Mouse (Mus musculus) neural tube, embryonic 14.5 days (tissue): ENCODE results near the gene Hist1h2af. TPM values are rescaled to one million over a fixed set of nuclear protein-coding genes. Genes with fewer than 3 reads are reported as not detected.
"Not testable (repeated sequence)": the region's sequence is repeated elsewhere in the genome, so short reads cannot be mapped to it uniquely, and the experiment has no call there.

Experiments
- ATAC-seq: fragments of 200-750 bp; cut with Nextera tagmentation; 2 replicates; pipeline ENCODE4 v1.8.0; 2017; ENCODE audit warnings: low read depth, mild to moderate bottlenecking, moderate TSS enrichment, moderate library complexity
- H3K27ac ChIP-seq: fragments of 300-500 bp; sonication (generic); 2 replicates; pipeline ENCODE4 v1.5.1; 2014; ENCODE audit warnings: low read depth, mild to moderate bottlenecking, control low read depth, low read length, moderate library complexity, mixed read lengths
- H3K27me3 ChIP-seq: fragments of 300-500 bp; sonication (generic); 2 replicates; pipeline ENCODE4 v1.6.1; 2014; ENCODE audit warnings: low read length; ENCODE audit not compliant: control insufficient read depth, insufficient read depth
- H3K36me3 ChIP-seq: fragments of 300-500 bp; sonication (generic); 2 replicates; pipeline ENCODE4 v1.6.1; 2014; ENCODE audit warnings: low read length, mixed read lengths; ENCODE audit not compliant: control insufficient read depth, insufficient read depth
- H3K4me1 ChIP-seq: fragments of 300-500 bp; sonication (generic); 2 replicates; pipeline ENCODE4 v1.6.1; 2014; ENCODE audit warnings: low read length; ENCODE audit not compliant: control insufficient read depth, insufficient read depth
- H3K4me2 ChIP-seq: fragments of 300-500 bp; sonication (generic); 2 replicates; pipeline ENCODE4 v1.6.1; 2014; ENCODE audit warnings: mild to moderate bottlenecking, low read depth, low read length, control low read depth
- H3K4me3 ChIP-seq: fragments of 300-500 bp; sonication (generic); 2 replicates; pipeline ENCODE4 v1.5.1; 2014; ENCODE audit warnings: low read depth, low read length, control low read depth, mixed read lengths
- H3K9ac ChIP-seq: fragments of 300-500 bp; sonication (generic); replicated peaks from 2 replicates; pipeline ENCODE4 v1.6.1; 2014; ENCODE audit warnings: low read depth, mild to moderate bottlenecking, control low read depth, low read length, mixed read lengths
- H3K9me3 ChIP-seq: fragments of 300-500 bp; sonication (generic); 2 replicates; pipeline ENCODE4 v1.6.1; 2016; ENCODE audit warnings: low read length; ENCODE audit not compliant: control insufficient read depth
- WGBS: fragments of 180-500 bp; shearing (Covaris S2); extraction: QIAGEN DNeasy Blood & Tissue Kit; methylation state at CpG from one replicate; pipeline ENCODE4 v1.1.7; 2014; 5-methylcytosine and 5-hydroxymethylcytosine counted together
- polyA plus RNA-seq: library from polyadenylated mRNA; unstranded; fragments of >200 nt; fragmentation: Nextera tagmentation; extraction: Ambion mirVana; gene quantifications from 2 replicates; pipeline ENCODE4 v1.2.1, GENCODE M21; 2014

The Hist1h2af gene
- polyA plus RNA-seq, result not detected in 2 replicates

DNA sequence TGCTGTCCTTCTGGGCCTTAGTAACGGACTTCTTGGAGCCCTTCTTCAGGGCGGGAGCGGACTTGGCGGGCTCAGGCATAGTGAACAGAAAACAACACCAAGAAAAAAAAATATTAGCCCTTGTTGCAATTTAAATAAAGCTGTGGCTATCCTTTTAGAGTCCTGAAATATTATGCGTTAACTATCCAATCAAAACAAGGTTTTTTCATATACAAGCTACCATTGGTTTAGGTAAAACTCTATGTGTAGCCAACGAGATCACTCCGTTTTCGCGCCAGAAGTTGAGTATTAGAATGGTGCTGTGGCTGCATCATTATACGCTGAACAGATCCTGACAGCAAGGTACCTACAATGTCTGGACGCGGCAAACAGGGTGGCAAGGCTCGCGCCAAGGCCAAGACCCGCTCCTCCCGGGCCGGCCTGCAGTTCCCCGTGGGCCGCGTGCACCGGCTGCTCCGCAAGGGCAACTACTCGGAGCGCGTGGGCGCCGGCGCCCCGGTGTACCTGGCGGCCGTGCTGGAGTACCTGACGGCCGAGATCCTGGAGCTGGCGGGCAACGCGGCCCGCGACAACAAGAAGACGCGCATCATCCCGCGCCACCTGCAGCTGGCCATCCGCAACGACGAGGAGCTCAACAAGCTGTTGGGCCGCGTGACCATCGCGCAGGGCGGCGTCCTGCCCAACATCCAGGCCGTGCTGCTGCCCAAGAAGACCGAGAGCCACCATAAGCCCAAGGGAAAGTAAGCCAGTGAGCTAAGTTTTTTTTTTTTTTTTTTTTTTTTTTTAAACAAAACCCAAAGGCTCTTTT is at the start of gene Hist1h2af:
Hist1h2af (plus strand) TSS at position 347 of the 808 bp plus-strand sequence.
- ATAC-seq, result peak; percentile 32; the same call in 1 of the 2 replicates
- Histone ChIP-seq H3K27ac (peak within 1 kb of the TSS; percentile 70), H3K4me2 (peak within 1 kb of the TSS; percentile 70), H3K4me3 (peak within 1 kb of the TSS; percentile 40), H3K4me1 (peaks cover 31% of the 10 kb centered on the region)
- not testable (repeated sequence) for H3K27me3 ChIP-seq, H3K9ac ChIP-seq, H3K9me3 ChIP-seq, H3K36me3 ChIP-seq
- WGBS, result 1% methylated on average over 22 of the region's 53 CpGs

DNA sequence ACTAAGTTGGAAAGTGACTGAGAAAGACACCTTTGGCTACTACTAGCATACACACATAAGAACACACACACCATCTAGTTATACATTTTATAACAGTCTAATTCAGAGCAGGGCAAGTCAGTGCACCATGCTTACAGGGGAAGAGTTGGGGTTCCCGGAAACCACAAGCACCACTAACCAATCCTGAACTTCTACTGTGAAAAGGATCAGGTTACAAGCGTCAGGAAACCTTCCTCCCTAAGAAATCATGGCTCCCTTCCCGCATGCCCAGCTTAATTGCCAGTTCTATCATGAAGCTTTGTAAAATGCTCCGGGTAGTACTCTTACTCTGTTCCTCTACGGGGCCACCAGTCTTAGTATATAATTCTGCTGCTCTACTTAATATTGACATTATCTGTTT is 48.4 kb upstream of the Hist1h2af start:
- 46% methylated on average over 5 of the region's 5 CpGs for WGBS

DNA sequence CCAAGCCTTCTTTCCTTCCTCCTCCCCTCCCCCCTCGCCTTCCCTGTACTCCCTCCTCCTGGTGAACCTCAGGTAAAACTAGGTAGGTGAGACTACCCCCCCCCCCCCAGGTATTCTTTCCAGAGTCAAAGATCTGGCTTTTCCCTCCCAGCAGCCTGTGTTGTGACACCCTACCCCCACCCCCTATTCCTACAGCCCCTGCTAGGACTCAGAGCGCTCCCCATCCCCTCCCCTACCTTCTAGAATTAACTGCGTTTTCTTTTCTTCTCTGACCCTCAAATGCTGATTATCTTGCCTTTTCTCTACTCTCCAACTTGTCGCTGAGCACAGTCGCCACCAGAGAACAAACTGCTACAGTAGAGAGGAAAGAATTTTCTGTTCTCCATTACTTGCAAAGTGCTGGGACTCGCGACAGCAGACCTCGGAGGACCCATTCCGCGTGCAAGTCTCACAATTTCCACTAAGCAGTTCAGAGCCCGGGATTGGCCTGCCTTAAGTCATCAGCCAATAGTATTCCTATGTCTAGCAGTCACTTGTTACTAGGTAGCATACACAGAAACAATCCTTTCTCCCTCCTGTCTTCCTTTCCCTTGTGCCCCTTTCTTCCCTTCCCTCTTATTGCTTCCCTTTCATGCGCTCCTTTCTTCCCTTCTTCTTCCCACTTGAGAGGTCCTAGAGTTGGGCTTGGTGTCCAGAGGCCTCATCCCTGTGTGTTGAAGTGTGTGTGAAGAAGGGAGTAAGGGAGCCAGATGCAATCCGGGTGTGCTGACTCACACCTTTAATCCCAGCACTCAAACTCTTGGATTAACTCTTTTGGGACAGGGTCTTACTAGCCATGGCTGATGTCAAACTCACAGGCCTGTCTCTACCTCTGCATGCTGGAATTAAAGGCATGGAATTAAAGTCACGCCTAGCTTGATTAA is 45.0 kb upstream of the Hist1h2af start, which contains the start of gene Btn2a2:
Btn2a2 (minus strand) TSS at position 458 of the 923 bp plus-strand sequence.
- no peaks in the 10 kb centered on the region for H3K4me1 ChIP-seq
- WGBS, result 6% methylated on average over 13 of the region's 14 CpGs
- peak within 1 kb of the TSS; percentile 61 for H3K4me2 ChIP-seq
- no peaks in the 10 kb centered on the region for H3K9me3 ChIP-seq
- 0 out of 2 replicates have a peak within 1 kb of the TSS, but pooled peaks have one; percentile 16 for H3K9ac ChIP-seq
- ATAC-seq, result peak; percentile 99
- H3K4me3 ChIP-seq, result peak within 1 kb of the TSS; percentile 30
- no peak within 1 kb of the TSS for H3K27ac ChIP-seq
- no peaks in the 10 kb centered on the region for H3K27me3 ChIP-seq
- no peaks in the 10 kb centered on the region for H3K36me3 ChIP-seq

More for the DNA sequence above, 48.4 kb upstream of the Hist1h2af start:
- ATAC-seq, result no peak
- H3K9me3 ChIP-seq, result no peaks in the 10 kb centered on the region
- no peak overlapping the region for H3K4me3 ChIP-seq
- H3K36me3 ChIP-seq, result no peaks in the 10 kb centered on the region
- H3K4me2 ChIP-seq, result no peak overlapping the region
- H3K4me1 ChIP-seq, result no peaks in the 10 kb centered on the region
- H3K27me3 ChIP-seq, result no peaks in the 10 kb centered on the region
- no peak overlapping the region for H3K27ac ChIP-seq
- no peak overlapping the region for H3K9ac ChIP-seq

DNA sequence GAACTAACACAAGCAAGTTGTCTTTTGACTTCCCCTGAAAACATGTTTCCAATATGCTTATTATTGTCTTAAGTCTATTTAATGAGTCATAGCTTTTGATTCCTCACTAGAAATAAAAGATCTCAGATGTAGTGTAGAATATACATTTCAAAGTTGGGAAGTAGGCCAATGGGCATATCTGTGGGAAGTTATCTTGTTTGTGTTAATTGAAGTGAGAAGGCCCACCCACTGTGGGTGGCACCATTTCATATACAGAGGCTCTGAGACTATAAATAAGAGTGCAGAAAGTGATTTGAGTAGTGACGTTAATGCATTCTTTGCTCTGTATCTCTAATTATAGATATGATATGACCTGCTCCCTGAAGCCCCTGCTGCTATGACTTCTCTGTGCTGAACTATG is 42.8 kb upstream of the Hist1h2af start:
- ATAC-seq, result no peak
- WGBS, result 59% methylated on average over 1 of the region's 1 CpGs
- Histone ChIP-seq H3K27ac (no peak overlapping the region), H3K36me3 (no peaks in the 10 kb centered on the region), H3K4me2 (no peak overlapping the region), H3K4me3 (no peak overlapping the region), H3K27me3 (no peaks in the 10 kb centered on the region), H3K4me1 (no peaks in the 10 kb centered on the region), H3K9me3 (no peaks in the 10 kb centered on the region), H3K9ac (no peak overlapping the region)

DNA sequence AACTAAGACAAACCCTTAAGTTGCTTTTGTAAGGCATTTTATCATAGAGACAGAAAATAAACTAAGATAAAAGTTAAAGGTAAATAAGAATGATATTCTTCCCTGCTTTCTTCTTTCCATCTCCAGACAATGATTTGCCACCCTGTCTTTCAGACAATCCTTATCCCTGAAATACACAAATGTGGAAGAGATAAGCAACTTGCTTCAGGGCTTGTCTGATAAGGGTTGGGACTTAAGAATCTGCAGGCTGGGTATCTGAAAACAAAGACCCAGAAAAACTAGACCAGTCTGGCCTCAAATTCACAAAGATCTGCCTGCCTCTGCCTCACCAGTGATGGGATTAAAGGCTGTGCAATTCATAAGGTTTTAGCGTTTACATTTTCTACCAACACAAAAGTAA is 42.4 kb upstream of the Hist1h2af start:
- Histone ChIP-seq H3K36me3 (no peaks in the 10 kb centered on the region), H3K4me2 (no peak overlapping the region), H3K9me3 (no peaks in the 10 kb centered on the region), H3K9ac (no peak overlapping the region), H3K4me1 (no peaks in the 10 kb centered on the region), H3K27me3 (no peaks in the 10 kb centered on the region), H3K27ac (no peak overlapping the region), H3K4me3 (no peak overlapping the region)
- no peak for ATAC-seq
- 13% methylated on average over 1 of the region's 1 CpGs for WGBS

DNA sequence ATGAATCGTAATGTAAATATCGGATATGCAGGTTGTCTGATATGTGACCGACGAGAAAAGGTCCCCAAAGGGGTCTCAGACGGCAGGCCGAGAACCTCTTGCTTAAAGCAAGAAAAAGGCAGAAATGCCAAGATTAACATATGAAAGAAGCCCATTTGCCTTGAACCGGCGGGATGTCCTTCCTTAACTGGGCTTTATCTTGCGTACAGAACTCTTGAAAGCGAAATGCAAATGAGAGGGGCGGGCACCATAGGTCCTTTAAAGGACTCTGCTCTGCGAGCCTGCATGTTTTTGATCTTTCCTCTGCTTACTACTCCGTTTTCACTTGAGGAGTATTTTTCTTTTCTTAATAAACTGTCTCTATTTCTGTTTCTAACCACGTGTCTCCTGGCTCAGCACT is 41.7 kb upstream of the Hist1h2af start:
- Histone ChIP-seq H3K9ac (no peak overlapping the region; the same call in 1 of the 2 replicates), H3K9me3 (no peaks in the 10 kb centered on the region), H3K4me3 (no peak overlapping the region), H3K36me3 (no peaks in the 10 kb centered on the region), H3K27me3 (no peaks in the 10 kb centered on the region), H3K27ac (no peak overlapping the region), H3K4me1 (no peaks in the 10 kb centered on the region), H3K4me2 (peak overlapping the region; percentile 33)
- WGBS, result 3% methylated on average over 14 of the region's 14 CpGs
- ATAC-seq, result no peak

DNA sequence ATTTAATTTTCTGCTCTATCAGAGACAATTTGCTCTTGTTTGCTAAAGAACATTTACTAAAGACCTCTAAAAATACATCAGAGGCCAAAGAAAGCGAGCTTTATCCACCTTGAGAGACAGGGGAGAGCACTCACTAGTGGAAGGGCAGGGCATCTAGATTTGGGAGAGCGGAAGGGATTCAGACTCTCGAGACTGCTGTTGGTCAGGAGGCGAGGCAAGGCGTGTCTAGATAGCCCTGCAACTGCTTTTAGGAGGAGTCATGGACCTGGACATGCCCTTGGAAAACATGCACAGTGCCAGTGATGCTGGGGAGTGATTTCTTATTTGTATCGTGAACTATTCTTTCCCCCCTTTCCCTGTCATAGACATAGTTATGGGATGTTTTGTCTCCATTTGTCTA is 38.2 kb upstream of the Hist1h2af start:
- H3K4me2 ChIP-seq, result no peak overlapping the region
- H3K27me3 ChIP-seq, result no peaks in the 10 kb centered on the region; the same call in 1 of the 2 replicates
- H3K27ac ChIP-seq, result no peak overlapping the region
- no peaks in the 10 kb centered on the region for H3K36me3 ChIP-seq
- H3K9me3 ChIP-seq, result no peaks in the 10 kb centered on the region
- 85% methylated on average over 6 of the region's 6 CpGs for WGBS
- H3K4me3 ChIP-seq, result no peak overlapping the region
- H3K4me1 ChIP-seq, result no peaks in the 10 kb centered on the region
- no peak for ATAC-seq
- H3K9ac ChIP-seq, result no peak overlapping the region

DNA sequence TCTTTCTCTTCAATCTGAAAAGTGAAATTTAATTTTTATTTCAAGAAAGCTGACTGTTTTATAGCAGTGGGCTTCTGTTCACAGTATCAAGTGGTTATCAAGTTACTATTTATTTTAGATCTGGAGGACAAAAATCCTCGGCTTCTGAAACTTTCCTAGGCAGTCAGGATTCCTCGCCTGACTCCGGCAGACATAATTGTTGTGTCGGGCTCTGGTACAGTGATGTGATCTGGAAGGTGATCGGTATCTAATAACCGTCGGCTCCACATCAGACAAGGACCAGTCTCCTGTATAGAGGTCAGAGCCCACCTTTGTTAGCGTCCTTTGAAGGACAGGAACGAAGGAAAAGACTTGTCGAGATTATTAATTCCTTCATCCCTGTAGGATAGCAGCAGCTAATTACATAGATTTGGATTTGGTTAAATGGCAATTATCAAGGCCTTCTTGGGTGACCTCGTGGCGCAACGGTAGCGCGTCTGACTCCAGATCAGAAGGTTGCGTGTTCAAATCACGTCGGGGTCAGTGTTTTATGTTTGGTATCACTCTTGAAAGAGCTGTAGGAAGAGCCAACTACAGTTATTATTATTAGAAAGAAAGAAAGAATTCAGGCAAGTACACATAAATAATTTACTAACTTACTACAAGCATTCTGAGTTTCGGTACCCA is 35.9 kb upstream of the Hist1h2af start:
- no peaks in the 10 kb centered on the region; the same call in 1 of the 2 replicates for H3K27me3 ChIP-seq
- 4% methylated on average over 19 of the region's 19 CpGs for WGBS
- ATAC-seq, result no peak
- H3K9ac ChIP-seq, result no peak overlapping the region
- H3K27ac ChIP-seq, result no peak overlapping the region
- no peaks in the 10 kb centered on the region for H3K4me1 ChIP-seq
- peak overlapping the region; percentile 31 for H3K4me2 ChIP-seq
- no peak overlapping the region; the same call in 1 of the 2 replicates for H3K4me3 ChIP-seq
- no peaks in the 10 kb centered on the region for H3K36me3 ChIP-seq
- no peaks in the 10 kb centered on the region for H3K9me3 ChIP-seq
